Mouse (Mus musculus) kidney, embryonic 16.5 days (tissue): Measurements from ENCODE around the gene Scg5. TPM values are rescaled to one million over a fixed set of nuclear protein-coding genes. Genes with fewer than 3 reads are reported as not detected.

Source experiments
- ATAC-seq: fragments of 200-750 bp; cut with Nextera tagmentation; 2 replicates; pipeline ENCODE4 v1.8.0; 2017; ENCODE audit warnings: moderate TSS enrichment; ENCODE audit not compliant: low FRiP score, low TSS enrichment
- H3K27ac ChIP-seq: fragments of 300-500 bp; sonication (generic); 2 replicates; pipeline ENCODE4 v1.5.1; 2014; ENCODE audit warnings: low read length
- H3K27me3 ChIP-seq: fragments of 300-500 bp; sonication (generic); 2 replicates; pipeline ENCODE4 v1.6.1; 2014; ENCODE audit warnings: low read length, control low read depth, mixed read lengths; ENCODE audit not compliant: insufficient read depth
- H3K36me3 ChIP-seq: fragments of 300-500 bp; sonication (generic); 2 replicates; pipeline ENCODE4 v1.6.1; 2014; ENCODE audit warnings: low read length, control low read depth, mixed read lengths; ENCODE audit not compliant: insufficient read depth
- H3K4me1 ChIP-seq: fragments of 300-500 bp; sonication (generic); 2 replicates; pipeline ENCODE4 v1.6.1; 2014; ENCODE audit warnings: low read length, control low read depth, mixed read lengths; ENCODE audit not compliant: insufficient read depth
- H3K4me2 ChIP-seq: fragments of 300-500 bp; sonication (generic); replicated peaks from 2 replicates; pipeline ENCODE4 v1.6.1; 2014; ENCODE audit warnings: low read depth, low read length
- H3K4me3 ChIP-seq: fragments of 300-500 bp; sonication (generic); 2 replicates; pipeline ENCODE4 v1.5.1; 2014; ENCODE audit warnings: mild to moderate bottlenecking, low read length
- H3K9ac ChIP-seq: fragments of 300-500 bp; sonication (generic); replicated peaks from 2 replicates; pipeline ENCODE4 v1.6.1; 2014; ENCODE audit warnings: low read length
- H3K9me3 ChIP-seq: fragments of 300-500 bp; sonication (generic); 2 replicates; pipeline ENCODE4 v1.6.1; 2016; ENCODE audit warnings: low read length, control low read depth
- WGBS: fragments of 180-500 bp; shearing (Covaris S2); extraction: QIAGEN DNeasy Blood & Tissue Kit; methylation state at CpG from one replicate; pipeline ENCODE4 v1.1.7; 2014; 5-methylcytosine and 5-hydroxymethylcytosine counted together
- polyA plus RNA-seq: library from polyadenylated mRNA; unstranded; fragments of >200 nt; fragmentation: Nextera tagmentation; extraction: Ambion mirVana; gene quantifications from 2 replicates; pipeline ENCODE4 v1.2.1, GENCODE M21; 2015

The Scg5 gene
- polyA plus RNA-seq, 1 experiment from 2014 or later = 6.8 TPM

- no peak overlapping the region for H3K27ac ChIP-seq
- H3K36me3 ChIP-seq = no peaks in the 10 kb centered on the region
- no peaks in the 10 kb centered on the region for H3K9me3 ChIP-seq
- no peaks in the 10 kb centered on the region for H3K27me3 ChIP-seq
- no peaks in the 10 kb centered on the region for H3K4me1 ChIP-seq
- H3K4me2 ChIP-seq = no peak overlapping the region
- no peak for ATAC-seq
- no peak overlapping the region for H3K4me3 ChIP-seq
- WGBS = 21% methylated on average over 9 of the region's 9 CpGs
- H3K9ac ChIP-seq = no peak overlapping the region
These were observed 21.3 kb downstream of the Scg5 start for GRCm38 (mm10) chr2:113807640-113808039.

- no peaks in the 10 kb centered on the region for H3K4me1 ChIP-seq
- no peak overlapping the region for H3K4me2 ChIP-seq
- H3K27me3 ChIP-seq = no peaks in the 10 kb centered on the region
- no peaks in the 10 kb centered on the region for H3K36me3 ChIP-seq
- H3K9ac ChIP-seq = no peak overlapping the region
- no peaks in the 10 kb centered on the region for H3K9me3 ChIP-seq
- no peak overlapping the region for H3K27ac ChIP-seq
- no peak for ATAC-seq
- H3K4me3 ChIP-seq = no peak overlapping the region
- WGBS = 71% methylated on average over 10 of the region's 10 CpGs
These were observed 21.9 kb downstream of the Scg5 start for GRCm38 (mm10) chr2:113806851-113807577.

- H3K4me2 ChIP-seq = no peak overlapping the region
- H3K9me3 ChIP-seq = no peaks in the 10 kb centered on the region
- no peak overlapping the region for H3K4me3 ChIP-seq
- no peak overlapping the region for H3K9ac ChIP-seq
- no peak overlapping the region for H3K27ac ChIP-seq
- no peaks in the 10 kb centered on the region for H3K36me3 ChIP-seq
- no peaks in the 10 kb centered on the region for H3K27me3 ChIP-seq
- no peaks in the 10 kb centered on the region for H3K4me1 ChIP-seq
- no peak for ATAC-seq
- 84% methylated on average over 4 of the region's 4 CpGs for WGBS
These were observed 23.2 kb downstream of the Scg5 start for GRCm38 (mm10) chr2:113805765-113806164.

DNA sequence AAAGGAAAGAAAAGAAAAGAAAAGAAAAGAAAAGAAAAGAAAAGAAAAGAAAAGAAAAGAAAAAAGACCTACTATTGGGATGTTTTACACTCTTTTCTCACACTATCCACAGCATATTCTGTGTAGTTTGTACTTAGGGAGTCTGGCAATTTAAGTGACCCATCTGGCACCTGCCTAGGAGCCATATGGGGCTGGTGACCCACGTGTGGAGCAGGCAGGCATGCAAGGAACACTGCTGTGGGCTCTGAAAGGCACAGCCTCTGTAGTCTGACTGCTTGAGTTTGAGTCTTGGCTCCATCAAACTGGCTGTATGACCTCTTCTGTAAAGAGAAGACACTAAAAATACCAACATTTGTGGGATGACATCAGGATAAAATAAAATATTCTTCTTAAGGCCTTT lies 25.2 kb downstream of the Scg5 start:
- H3K27me3 ChIP-seq = no peaks in the 10 kb centered on the region
- 23% methylated on average over 1 of the region's 1 CpGs for WGBS
- no peak overlapping the region for H3K27ac ChIP-seq
- H3K36me3 ChIP-seq = no peaks in the 10 kb centered on the region
- H3K9me3 ChIP-seq = no peaks in the 10 kb centered on the region
- H3K9ac ChIP-seq = no peak overlapping the region
- no peak for ATAC-seq
- no peaks in the 10 kb centered on the region for H3K4me1 ChIP-seq
- H3K4me2 ChIP-seq = no peak overlapping the region
- no peak overlapping the region for H3K4me3 ChIP-seq

- WGBS = 74% methylated on average over 5 of the region's 5 CpGs
- Histone ChIP-seq H3K4me1 (no peaks in the 10 kb centered on the region), H3K36me3 (no peaks in the 10 kb centered on the region), H3K9ac (no peak overlapping the region), H3K9me3 (no peaks in the 10 kb centered on the region), H3K4me3 (no peak overlapping the region), H3K27me3 (no peaks in the 10 kb centered on the region), H3K4me2 (no peak overlapping the region), H3K27ac (no peak overlapping the region)
- ATAC-seq = no peak
These were observed 28.1 kb downstream of the Scg5 start for GRCm38 (mm10) chr2:113800846-113801245.

GRCm38 (mm10) chr2:113798605-113799004 lies 30.3 kb downstream of the Scg5 start:
- H3K4me3 ChIP-seq = no peak overlapping the region
- H3K36me3 ChIP-seq = no peaks in the 10 kb centered on the region
- WGBS = 55% methylated on average over 13 of the region's 13 CpGs
- no peaks in the 10 kb centered on the region for H3K27me3 ChIP-seq
- H3K9ac ChIP-seq = no peak overlapping the region
- no peak overlapping the region for H3K4me2 ChIP-seq
- H3K9me3 ChIP-seq = no peaks in the 10 kb centered on the region
- no peak for ATAC-seq
- H3K27ac ChIP-seq = no peak overlapping the region
- no peaks in the 10 kb centered on the region for H3K4me1 ChIP-seq

DNA sequence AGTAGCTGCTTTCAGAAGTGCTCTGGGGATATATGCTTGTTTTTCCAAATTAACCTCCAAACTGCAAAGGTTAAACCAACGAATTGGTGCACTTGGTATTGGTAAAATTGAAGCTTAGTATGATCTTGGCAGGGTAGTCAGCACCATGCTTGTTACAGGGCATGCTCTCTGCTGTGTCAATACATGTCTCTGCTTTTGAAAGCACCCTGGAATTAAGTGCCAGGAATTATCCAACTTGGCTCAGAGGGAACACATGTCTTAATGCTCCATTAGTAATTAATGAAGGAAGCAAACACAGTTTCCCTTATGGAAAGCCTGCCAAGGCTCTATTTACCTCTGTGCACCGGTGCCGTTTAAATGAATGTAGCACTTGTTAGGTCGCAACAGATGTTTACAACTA lies 33.7 kb downstream of the Scg5 start:
- no peak for ATAC-seq
- no peaks in the 10 kb centered on the region for H3K4me1 ChIP-seq
- 71% methylated on average over 4 of the region's 4 CpGs for WGBS

GRCm38 (mm10) chr2:113793521-113793920 lies 35.4 kb downstream of the Scg5 start:
- Histone ChIP-seq H3K36me3 (no peaks in the 10 kb centered on the region), H3K4me3 (no peak overlapping the region), H3K9me3 (no peaks in the 10 kb centered on the region), H3K27me3 (no peaks in the 10 kb centered on the region), H3K4me1 (no peaks in the 10 kb centered on the region), H3K9ac (no peak overlapping the region), H3K27ac (no peak overlapping the region), H3K4me2 (no peak overlapping the region)
- no peak for ATAC-seq
- 86% methylated on average over 3 of the region's 3 CpGs for WGBS

More for the DNA sequence above, 33.7 kb downstream of the Scg5 start:
- no peak overlapping the region for H3K4me3 ChIP-seq
- H3K4me2 ChIP-seq = no peak overlapping the region
- H3K9me3 ChIP-seq = no peaks in the 10 kb centered on the region
- no peak overlapping the region for H3K9ac ChIP-seq
- H3K36me3 ChIP-seq = no peaks in the 10 kb centered on the region
- H3K27ac ChIP-seq = no peak overlapping the region
- H3K27me3 ChIP-seq = no peaks in the 10 kb centered on the region

DNA sequence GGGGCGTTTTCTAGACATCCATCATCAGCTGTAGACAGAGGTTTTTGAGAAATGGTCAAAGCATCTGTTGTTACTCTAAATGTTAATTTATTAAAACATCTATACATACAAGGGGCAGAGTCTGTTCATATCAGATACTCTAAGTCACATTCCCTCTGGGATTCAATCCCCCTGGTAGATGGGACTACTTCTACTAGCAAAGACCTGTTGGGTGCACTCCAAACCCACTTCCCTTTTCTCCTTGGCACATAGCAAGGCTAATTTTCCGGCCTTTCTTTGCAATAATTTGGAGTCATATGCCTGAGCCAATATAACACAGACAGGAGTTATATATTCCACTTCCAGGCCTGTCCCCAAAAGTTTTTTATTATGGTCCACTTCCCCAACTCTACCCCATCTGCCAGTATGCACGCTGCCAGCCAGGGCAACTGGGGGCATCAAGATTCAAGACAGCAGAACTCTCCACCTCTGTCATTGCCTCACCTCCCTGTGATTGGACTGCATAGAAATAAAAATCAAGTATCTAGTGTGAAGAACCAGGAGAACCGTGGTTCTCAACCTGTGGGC lies 40.0 kb downstream of the Scg5 start:
- H3K27me3 ChIP-seq = no peaks in the 10 kb centered on the region
- WGBS = 89% methylated on average over 4 of the region's 4 CpGs
- H3K4me3 ChIP-seq = no peak overlapping the region
- H3K36me3 ChIP-seq = no peaks in the 10 kb centered on the region
- no peak for ATAC-seq
- H3K9ac ChIP-seq = no peak overlapping the region
- no peak overlapping the region for H3K27ac ChIP-seq
- no peak overlapping the region for H3K4me2 ChIP-seq
- no peaks in the 10 kb centered on the region for H3K4me1 ChIP-seq
- no peaks in the 10 kb centered on the region for H3K9me3 ChIP-seq

DNA sequence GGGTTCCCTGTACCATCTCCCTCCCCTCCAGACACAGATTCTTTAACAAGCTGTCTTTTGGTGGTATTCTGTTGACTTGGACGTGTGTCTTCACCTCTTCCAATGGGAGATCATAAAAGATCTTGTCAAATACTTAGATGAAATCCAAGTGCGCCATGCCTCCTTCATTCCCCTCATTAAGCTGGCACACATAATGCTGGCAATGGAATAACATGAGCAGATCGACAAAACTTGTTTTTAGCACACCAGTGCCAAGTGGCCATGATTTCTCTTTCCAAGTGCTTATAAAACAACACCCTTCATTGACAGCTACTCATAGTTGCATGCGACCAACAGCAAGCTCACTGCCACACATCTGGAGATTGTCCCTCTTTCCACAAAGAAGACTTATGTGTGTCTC lies 41.0 kb downstream of the Scg5 start:
- ATAC-seq = no peak
- Histone ChIP-seq H3K9me3 (no peaks in the 10 kb centered on the region), H3K27me3 (no peaks in the 10 kb centered on the region), H3K4me1 (no peaks in the 10 kb centered on the region), H3K4me2 (no peak overlapping the region), H3K36me3 (no peaks in the 10 kb centered on the region), H3K4me3 (no peak overlapping the region), H3K9ac (no peak overlapping the region), H3K27ac (no peak overlapping the region)
- 84% methylated on average over 4 of the region's 4 CpGs for WGBS
